Mouse (Mus musculus): Measurements from ENCODE around the gene Cfb. TPM values are rescaled to one million over a fixed set of nuclear protein-coding genes. Genes with fewer than 3 reads are reported as not detected.

Gene Cfb
- total RNA-seq, 1 experiment from 2014 or later: not detected

DNA sequence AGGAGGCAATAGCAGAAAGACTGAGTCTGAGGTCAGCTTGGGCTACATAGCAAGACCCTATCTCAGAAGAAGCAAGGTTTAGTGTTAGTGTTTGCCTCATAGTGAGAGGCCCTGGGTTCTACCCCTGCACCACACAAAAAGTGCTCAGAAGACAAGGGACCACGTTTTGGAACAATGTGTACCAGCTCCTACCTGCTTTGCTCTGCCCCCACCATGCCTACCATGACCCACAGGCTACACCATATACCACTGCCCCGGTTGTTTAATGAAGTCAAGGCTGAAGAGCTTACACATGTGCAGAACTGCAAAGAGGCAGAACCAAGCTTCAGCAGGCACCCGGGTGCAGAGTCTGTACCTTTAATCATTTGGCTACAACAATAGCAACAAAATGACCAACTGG is 55.1 kb downstream of the Cfb start:
- ATAC-seq (replicated peaks in 1 of 2; ENCODE audit: insufficient read depth in 1 of 2, low FRiP score in 2 of 2, low TSS enrichment in 1 of 2, low read depth in 1 of 2, poor library complexity in 2 of 2, severe bottlenecking in 2 of 2): no peak

Other genes starting within 250 kb of the Cfb start
- gene Egfl8, start 246.5 kb downstream of the Cfb start, total RNA-seq (2017): 1.3 and 4.5 TPM in 2 replicates
- gene Ppt2, start 234.0 kb downstream of the Cfb start, total RNA-seq (2017): 23.2 and 27.6 TPM in 2 replicates
- gene Prrt1, start 233.0 kb downstream of the Cfb start, total RNA-seq (2017): 0.13 TPM in 1 of 2 replicates, not detected in the other
- gene Fkbpl, start 217.8 kb downstream of the Cfb start, total RNA-seq (2017): 24.1 and 35.8 TPM in 2 replicates
- 12.3 and 19.9 TPM in 2 replicates for gene Atf6b, start 215.4 kb downstream of the Cfb start, total RNA-seq (2017)
- 0.05 TPM in 1 of 2 replicates, not detected in the other for gene Tnxb, start 192.0 kb downstream of the Cfb start, total RNA-seq (2017)
- 1.0 and 1.4 TPM in 2 replicates for gene C4b, start 118.6 kb downstream of the Cfb start, total RNA-seq (2017)
- not detected in 2 replicates for gene Cyp21a1, start 58.0 kb downstream of the Cfb start, total RNA-seq (2017)
- gene Stk19, start 25.6 kb downstream of the Cfb start, total RNA-seq (2017): 26.7 and 35.4 TPM in 2 replicates
- 16.4 and 18.6 TPM in 2 replicates for gene Dxo, start 25.5 kb downstream of the Cfb start, total RNA-seq (2017)
- 44.0 and 55.5 TPM in 2 replicates for gene Skiv2l, start 12.3 kb downstream of the Cfb start, total RNA-seq (2017)
- 40.6 and 41.3 TPM in 2 replicates for gene Nelfe, start 12.1 kb downstream of the Cfb start, total RNA-seq (2017)
- gene Zbtb12, start 17.0 kb upstream of the Cfb start, total RNA-seq (2017): 11.3 and 15.1 TPM in 2 replicates
- gene Gm20547, start 19.5 kb upstream of the Cfb start, total RNA-seq (2017): not detected in 2 replicates
- gene C2, start 35.7 kb upstream of the Cfb start, total RNA-seq (2017): 3.3 TPM in 1 of 2 replicates, not detected in the other
- 106 and 109 TPM in 2 replicates for gene Ehmt2, start 36.0 kb upstream of the Cfb start, total RNA-seq (2017)
- gene Slc44a4, start 51.9 kb upstream of the Cfb start, total RNA-seq (2017): 0.19 TPM in 1 of 2 replicates, not detected in the other
- 6.9 and 12.1 TPM in 2 replicates for gene Neu1, start 68.7 kb upstream of the Cfb start, total RNA-seq (2017)
- 18.4 and 24.7 TPM in 2 replicates for gene Hspa1b, start 96.7 kb upstream of the Cfb start, total RNA-seq (2017)
- gene Gm20481, start 107.4 kb upstream of the Cfb start, total RNA-seq (2017): 1.1 TPM in 1 of 2 replicates, not detected in the other
- gene Hspa1a, start 109.6 kb upstream of the Cfb start, total RNA-seq (2017): 16.3 and 22.9 TPM in 2 replicates
- gene Hspa1l, start 110.2 kb upstream of the Cfb start, total RNA-seq (2017): 0.05 TPM in 1 of 2 replicates, not detected in the other
- 28.5 and 39.0 TPM in 2 replicates for gene Lsm2, start 119.3 kb upstream of the Cfb start, total RNA-seq (2017)
- 228 and 415 TPM in 2 replicates for gene Vars, start 138.5 kb upstream of the Cfb start, total RNA-seq (2017)
- 0.38 and 0.45 TPM in 2 replicates for gene Vwa7, start 154.1 kb upstream of the Cfb start, total RNA-seq (2017)
- 1.7 TPM in 1 of 2 replicates, not detected in the other for gene Sapcd1, start 165.5 kb upstream of the Cfb start, total RNA-seq (2017)
- gene Msh5, start 184.2 kb upstream of the Cfb start, total RNA-seq (2017): 3.7 and 7.9 TPM in 2 replicates
- 294 and 299 TPM in 2 replicates for gene Clic1, start 187.4 kb upstream of the Cfb start, total RNA-seq (2017)
- 27.4 and 32.3 TPM in 2 replicates for gene Ddah2, start 196.5 kb upstream of the Cfb start, total RNA-seq (2017)
- not detected in 2 replicates for gene Ly6g6c, start 202.9 kb upstream of the Cfb start, total RNA-seq (2017)
- gene Mpig6b, start 203.7 kb upstream of the Cfb start, total RNA-seq (2017): not detected in 2 replicates
- not detected in 2 replicates for gene Ly6g6e, start 214.4 kb upstream of the Cfb start, total RNA-seq (2017)
- gene Ly6g6d, start 215.5 kb upstream of the Cfb start, total RNA-seq (2017): not detected in 2 replicates
- gene Ly6g6f, start 223.1 kb upstream of the Cfb start, total RNA-seq (2017): not detected in 2 replicates
- 25.9 and 30.0 TPM in 2 replicates for gene Abhd16a, start 226.7 kb upstream of the Cfb start, total RNA-seq (2017)
- gene Ly6g5c, start 245.8 kb upstream of the Cfb start, total RNA-seq (2017): not detected in 2 replicates